Mouse (Mus musculus): ENCODE data around the gene Senp7.

GRCm38 (mm10) chr16:56124045-56124444 lies 75.9 kb downstream of the Senp7 start:
- TF ChIP-seq CTCF (IDR thresholded peaks at IDR 0.05; ENCODE audit: insufficient read depth, low read depth, low read length) = no peak
- no peak for TF ChIP-seq POLR2A (IDR thresholded peaks at IDR 0.05; ENCODE audit: insufficient read depth, low read depth, low read length)
